Mouse (Mus musculus) pancreas, adult 10 weeks (tissue): ENCODE data around the gene Cpsf2. TPM values are rescaled to one million over a fixed set of nuclear protein-coding genes. Genes with fewer than 3 reads are reported as not detected.

Experiments used
- polyA plus RNA-seq: library from polyadenylated mRNA; stranded (reverse); fragments of 350-450 nt; fragmentation: Illumina TruSeq; extraction: RNeasy Lipid Tissue Mini Kit (QIAGEN cat#74804); gene quantifications from one replicate; pipeline ENCODE4 v1.2.3, GENCODE M21; 2015; ENCODE audit warnings: low read depth, low replicate concordance; ENCODE audit not compliant: insufficient read depth

Gene Cpsf2
- 2.3 TPM for polyA plus RNA-seq

DNA sequence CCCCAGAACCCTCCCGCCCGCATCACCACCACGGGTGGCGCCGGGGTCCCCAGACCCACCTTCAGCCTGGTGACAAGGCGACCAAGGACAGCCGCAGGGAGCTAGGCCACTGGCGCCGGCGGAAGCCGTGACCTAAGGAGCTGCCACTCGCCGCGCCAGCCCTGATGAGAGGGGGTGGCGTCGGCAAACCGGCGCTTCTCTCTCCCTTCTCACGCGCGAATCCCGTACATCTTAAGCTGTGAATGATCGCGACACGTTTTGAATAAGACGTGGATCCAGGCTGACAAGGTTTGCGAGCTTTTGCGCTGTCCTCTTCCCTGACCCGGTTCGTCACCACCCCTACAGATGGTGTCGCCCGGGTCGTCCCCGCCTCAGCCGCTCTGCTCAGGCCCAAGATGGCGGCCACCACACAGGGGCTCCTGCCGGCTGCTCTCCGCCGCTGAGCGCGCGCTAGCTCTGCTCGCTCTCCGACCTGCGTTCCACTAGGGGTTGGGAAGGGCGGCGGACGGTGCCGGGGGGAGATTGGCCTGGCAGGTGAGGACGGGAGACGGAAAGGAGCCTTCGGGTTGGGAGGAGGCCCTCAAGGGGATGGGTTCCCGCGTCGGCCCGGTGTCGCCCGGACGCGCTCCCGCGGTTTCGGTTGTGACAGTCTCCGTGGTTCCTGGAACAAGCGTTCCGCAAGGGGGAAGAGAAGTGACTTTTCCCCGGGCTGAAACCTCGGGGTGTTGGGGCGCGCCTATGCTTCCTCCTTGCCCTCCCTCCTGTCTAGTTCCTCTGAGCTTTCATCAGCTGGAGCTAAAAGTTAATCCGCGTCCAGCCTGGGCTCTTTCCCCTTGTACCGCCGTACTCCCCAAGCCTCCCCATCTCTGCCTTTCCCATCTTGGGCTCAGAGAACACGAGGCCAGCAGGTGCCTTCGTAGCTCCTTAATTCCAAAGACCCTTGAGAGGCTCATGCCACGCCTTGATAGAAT is at the start of gene Cpsf2:
Gene Cpsf2, plus strand, starts transcription at position 388 of the 971 bp plus-strand sequence.

DNA sequence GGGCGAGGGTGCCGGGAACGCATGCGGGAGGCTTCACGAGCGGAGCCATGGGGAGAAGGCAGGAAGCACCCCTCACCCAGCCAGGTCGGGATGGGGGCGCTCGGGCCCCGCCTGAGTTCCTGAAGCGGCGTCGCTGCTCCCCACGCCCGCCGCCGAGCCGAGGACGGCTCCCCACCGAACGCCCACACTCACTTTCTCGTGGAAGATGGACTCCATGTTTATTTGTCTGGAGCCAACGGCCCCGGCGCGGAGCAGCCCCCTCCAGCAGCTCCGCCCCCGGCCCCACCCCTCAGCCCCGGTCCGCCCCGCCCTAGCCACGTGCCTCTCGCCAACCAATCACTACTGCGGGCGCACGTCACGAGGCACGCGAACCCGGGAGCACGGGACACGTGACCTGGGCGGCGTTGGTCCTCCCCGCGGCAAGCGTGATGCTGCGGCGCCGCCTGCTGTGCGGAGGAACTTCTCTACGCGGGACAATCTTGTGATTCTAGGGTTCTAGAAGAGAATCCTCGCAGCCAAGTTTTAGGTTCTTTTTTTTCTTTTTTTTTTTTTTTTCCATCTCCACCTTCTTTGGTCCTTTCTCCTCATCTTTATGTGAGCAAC is 17.7 kb upstream of the Cpsf2 start, which contains the start of gene Atxn3:
Gene Atxn3, minus strand, starts transcription at position 305 of the 603 bp plus-strand sequence.

Other genes starting within 250 kb of the Cpsf2 start
- 17.0 TPM for gene Fbln5, start 156.9 kb upstream of the Cpsf2 start, polyA plus RNA-seq
- 6.3 TPM for gene Trip11, start 62.7 kb upstream of the Cpsf2 start, polyA plus RNA-seq
- 3.0 TPM for gene Atxn3, start 17.7 kb upstream of the Cpsf2 start, polyA plus RNA-seq
- gene Slc24a4, start 152.7 kb downstream of the Cpsf2 start, polyA plus RNA-seq = not detected